Mouse (Mus musculus) right cerebral cortex, adult 2 months (tissue): ENCODE measurements around the gene Fam227b.

ENCODE experiments used
- DNase-seq, 2 experiments: peaks; one replicate each; pipeline ENCODE4 v3.0.0; 2021 to 2022; ENCODE audit warnings: low spot score in 2 of 2

Fam227b gene

GRCm38 (mm10) chr2:126006088-126006487, 145.7 kb downstream of the Fam227b start:
- peak; percentile 77 to 83 for DNase-seq

- no peak for DNase-seq
Observed at GRCm38 (mm10) chr2:126002291-126002690, 149.5 kb downstream of the Fam227b start.

GRCm38 (mm10) chr2:125975808-125976345, 175.9 kb downstream of the Fam227b start:
- DNase-seq = no peak

- no peak for DNase-seq
Observed at GRCm38 (mm10) chr2:125975206-125975605, 176.6 kb downstream of the Fam227b start.

- no peak for DNase-seq
Observed at GRCm38 (mm10) chr2:125973207-125973606, 178.6 kb downstream of the Fam227b start.

- no peak for DNase-seq
Observed at GRCm38 (mm10) chr2:125968811-125969210, 183.0 kb downstream of the Fam227b start.

- peak in 1 of 2 experiments; percentile 7 for DNase-seq
Observed at GRCm38 (mm10) chr2:125948195-125948594, 203.6 kb downstream of the Fam227b start.

GRCm38 (mm10) chr2:125943301-125943700, 208.5 kb downstream of the Fam227b start:
- DNase-seq = no peak

GRCm38 (mm10) chr2:125941111-125941785, 210.6 kb downstream of the Fam227b start:
- peak; percentile 22 to 37 for DNase-seq

GRCm38 (mm10) chr2:125938993-125939642, 212.7 kb downstream of the Fam227b start:
- DNase-seq = no peak

GRCm38 (mm10) chr2:125936396-125936795, 215.4 kb downstream of the Fam227b start:
- DNase-seq = no peak

GRCm38 (mm10) chr2:125933977-125934376, 217.8 kb downstream of the Fam227b start:
- DNase-seq = no peak
